Mouse (Mus musculus): Measurements from ENCODE around the gene Tmem126b.

DNA sequence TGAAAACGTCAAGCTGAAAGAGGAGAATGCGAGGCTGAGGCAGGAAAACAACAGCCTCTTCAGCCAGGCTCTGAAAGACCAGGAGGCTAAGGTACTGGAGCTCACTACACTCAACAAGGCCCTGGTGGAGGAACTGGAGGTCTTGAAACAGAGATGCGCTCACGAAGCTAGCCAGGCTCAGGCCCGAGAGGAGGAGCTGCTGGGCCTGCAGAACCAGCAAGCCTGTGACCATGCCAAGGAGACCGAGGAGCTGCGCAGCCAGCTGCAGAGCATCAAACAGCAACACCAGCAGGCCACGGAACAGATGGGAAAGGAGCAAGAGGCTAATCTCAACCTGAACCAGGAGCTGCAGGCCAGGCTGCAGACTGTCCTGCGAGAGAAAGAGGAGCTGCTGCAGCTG lies 48.8 kb downstream of the Tmem126b start:
- TF ChIP-seq CTCF (IDR thresholded peaks at IDR 0.05) (no peak), EP300 (IDR thresholded peaks at IDR 0.05) (no peak)
